Mouse (Mus musculus): Measurements from ENCODE around the gene Naa20. TPM values are rescaled to one million over a fixed set of nuclear protein-coding genes. Genes with fewer than 3 reads are reported as not detected.
"Not testable (repeated sequence)": the region's sequence is repeated elsewhere in the genome, so short reads cannot be mapped to it uniquely, and the experiment has no call there.

The Naa20 gene
- polyA plus RNA-seq, 1 experiment, result 77.3 TPM

GRCm38 (mm10) chr2:145884036-145884912, 17.6 kb upstream of the Naa20 start:
- Histone ChIP-seq H3K4me1 (ENCODE audit: control insufficient read depth, insufficient read depth, low read length) (peaks cover 76% of the 10 kb centered on the region), H3K4me3 (ENCODE audit: insufficient read depth, low read length) (peak overlapping the region; percentile 10; the same call in 1 of the 2 replicates), H3K27ac (ENCODE audit: insufficient read depth, low read depth, low read length) (peak overlapping the region; percentile 98)
- TF ChIP-seq POLR2A (IDR thresholded peaks at IDR 0.05; ENCODE audit: borderline replicate concordance, low read depth, low read length) (0 out of 2 replicates have a peak, but pooled peaks have one; percentile 27), CTCF (IDR thresholded peaks at IDR 0.05; ENCODE audit: low read depth, low read length) (no peak)

- Histone ChIP-seq H3K4me3 (ENCODE audit: insufficient read depth, low read length) (no peak overlapping the region), H3K27ac (ENCODE audit: insufficient read depth, low read depth, low read length) (peak overlapping the region; percentile 98), H3K4me1 (ENCODE audit: control insufficient read depth, insufficient read depth, low read length) (peaks cover 83% of the 10 kb centered on the region)
- no peak for TF ChIP-seq CTCF (IDR thresholded peaks at IDR 0.05; ENCODE audit: low read depth, low read length)
- no peak for TF ChIP-seq POLR2A (IDR thresholded peaks at IDR 0.05; ENCODE audit: borderline replicate concordance, low read depth, low read length)
These were observed 16.8 kb upstream of the Naa20 start for GRCm38 (mm10) chr2:145884913-145885785.

DNA sequence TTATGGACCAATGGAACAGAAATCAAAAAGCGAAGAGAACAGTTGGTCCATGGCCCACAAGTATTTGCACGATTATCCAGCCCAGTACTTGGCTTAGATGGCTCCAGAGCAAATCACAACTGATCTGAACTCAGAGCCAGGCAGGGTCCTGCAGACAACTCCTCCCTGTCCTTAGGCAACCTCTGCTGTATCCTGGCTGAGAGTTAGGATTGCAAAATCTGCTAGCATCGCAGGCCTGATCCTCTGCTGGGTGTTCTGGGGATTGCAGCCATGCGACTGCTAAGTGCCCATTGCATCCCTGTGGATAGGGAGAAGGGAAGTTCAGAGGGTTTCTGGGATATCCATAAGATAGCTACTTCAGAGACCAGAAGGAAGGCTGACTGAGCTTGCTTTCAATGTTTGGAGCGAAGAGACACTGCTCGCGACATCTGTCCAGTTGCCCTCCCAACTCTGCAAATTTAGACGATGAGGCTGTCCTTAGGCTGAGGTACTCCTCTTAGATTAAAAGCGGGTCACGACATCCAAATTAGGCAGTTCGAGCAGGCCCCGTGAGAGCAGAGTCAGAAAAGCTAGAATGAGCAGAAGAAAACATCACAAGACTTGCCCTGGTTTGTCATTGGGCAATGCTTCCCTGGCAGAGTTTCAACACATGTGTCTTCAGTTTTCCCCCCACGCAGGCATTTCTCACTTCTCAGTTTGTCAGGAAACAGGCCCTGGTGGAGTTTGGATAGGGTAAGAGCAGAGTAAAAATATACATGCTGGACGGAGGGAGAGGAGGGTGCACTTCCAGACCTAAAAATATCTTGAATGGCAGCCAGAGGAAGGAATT, 13.7 kb upstream of the Naa20 start:
- Histone ChIP-seq H3K27ac (ENCODE audit: insufficient read depth, low read depth, low read length) (peak overlapping the region; percentile 99), H3K4me3 (ENCODE audit: insufficient read depth, low read length) (no peak overlapping the region), H3K4me1 (ENCODE audit: control insufficient read depth, insufficient read depth, low read length) (peaks cover 77% of the 10 kb centered on the region)
- TF ChIP-seq CTCF (IDR thresholded peaks at IDR 0.05; ENCODE audit: low read depth, low read length) (peak; percentile 41), POLR2A (IDR thresholded peaks at IDR 0.05; ENCODE audit: borderline replicate concordance, low read depth, low read length) (no peak)

GRCm38 (mm10) chr2:145888766-145889480, 13.0 kb upstream of the Naa20 start:
- Histone ChIP-seq H3K4me3 (ENCODE audit: insufficient read depth, low read length) (no peak overlapping the region), H3K4me1 (ENCODE audit: control insufficient read depth, insufficient read depth, low read length) (peaks cover 72% of the 10 kb centered on the region), H3K27ac (ENCODE audit: insufficient read depth, low read depth, low read length) (peak overlapping the region; percentile 98)
- no peak for TF ChIP-seq POLR2A (IDR thresholded peaks at IDR 0.05; ENCODE audit: borderline replicate concordance, low read depth, low read length)
- no peak for TF ChIP-seq CTCF (IDR thresholded peaks at IDR 0.05; ENCODE audit: low read depth, low read length)

DNA sequence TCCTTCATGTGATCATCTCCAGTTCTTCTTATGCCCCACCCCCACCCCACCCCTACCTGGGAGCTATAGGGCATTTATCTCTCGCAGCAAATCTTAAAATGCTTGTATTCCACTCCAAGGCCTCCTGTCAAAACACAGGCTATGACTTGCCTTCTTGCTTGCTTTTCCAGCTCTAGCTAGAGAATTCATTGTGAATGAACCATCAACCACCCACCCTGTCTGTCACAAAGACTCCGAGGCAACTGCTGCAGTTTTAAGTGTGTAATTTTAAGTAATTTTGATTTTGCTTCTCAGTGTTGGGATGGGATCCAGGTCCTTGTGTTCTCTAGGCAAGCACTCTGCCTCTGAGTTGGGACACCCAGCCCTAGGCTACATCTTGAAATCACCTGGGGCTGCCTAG, 11.3 kb upstream of the Naa20 start:
- Histone ChIP-seq H3K4me3 (ENCODE audit: insufficient read depth, low read length) (no peak overlapping the region), H3K27ac (ENCODE audit: insufficient read depth, low read depth, low read length) (peak overlapping the region; percentile 98), H3K4me1 (ENCODE audit: control insufficient read depth, insufficient read depth, low read length) (peaks cover 58% of the 10 kb centered on the region)
- no peak for TF ChIP-seq POLR2A (IDR thresholded peaks at IDR 0.05; ENCODE audit: borderline replicate concordance, low read depth, low read length)
- TF ChIP-seq CTCF (IDR thresholded peaks at IDR 0.05; ENCODE audit: low read depth, low read length), result no peak

- TF ChIP-seq CTCF (IDR thresholded peaks at IDR 0.05; ENCODE audit: low read depth, low read length) (no peak), POLR2A (IDR thresholded peaks at IDR 0.05; ENCODE audit: borderline replicate concordance, low read depth, low read length) (no peak)
- no peak overlapping the region for H3K27ac ChIP-seq (ENCODE audit: insufficient read depth, low read depth, low read length)
- H3K4me3 ChIP-seq (ENCODE audit: insufficient read depth, low read length), result no peak overlapping the region
- H3K4me1 ChIP-seq (ENCODE audit: control insufficient read depth, insufficient read depth, low read length), result peaks cover 48% of the 10 kb centered on the region
These were observed 8.1 kb upstream of the Naa20 start for GRCm38 (mm10) chr2:145893756-145894155.

DNA sequence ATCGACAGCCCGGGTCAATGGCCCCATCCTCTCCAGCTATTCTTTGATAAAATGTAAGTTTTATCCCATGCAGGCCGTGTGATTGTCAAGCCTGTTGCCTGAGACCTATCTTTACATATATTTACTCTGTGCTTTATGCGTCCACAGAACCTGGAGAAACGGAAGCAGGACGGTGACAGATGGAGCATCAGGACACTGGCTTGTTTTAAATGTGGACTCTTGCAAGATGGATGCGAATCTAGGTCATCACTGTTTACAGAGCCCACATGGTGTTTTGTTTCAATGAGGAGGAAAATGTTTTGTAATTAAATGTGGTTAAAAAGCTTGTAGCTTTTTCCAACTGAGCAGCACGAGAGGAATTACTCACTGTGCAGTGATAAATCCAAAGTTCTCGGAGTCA, 3.8 kb upstream of the Naa20 start:
- Histone ChIP-seq H3K27ac (ENCODE audit: insufficient read depth, low read depth, low read length) (no peak overlapping the region), H3K4me1 (ENCODE audit: control insufficient read depth, insufficient read depth, low read length) (peaks cover 27% of the 10 kb centered on the region), H3K4me3 (ENCODE audit: insufficient read depth, low read length) (no peak overlapping the region)
- no peak for TF ChIP-seq CTCF (IDR thresholded peaks at IDR 0.05; ENCODE audit: low read depth, low read length)
- no peak for TF ChIP-seq POLR2A (IDR thresholded peaks at IDR 0.05; ENCODE audit: borderline replicate concordance, low read depth, low read length)

- peaks cover 28% of the 10 kb centered on the region for H3K4me1 ChIP-seq (ENCODE audit: control insufficient read depth, insufficient read depth, low read length)
- not testable (repeated sequence) for H3K4me3 ChIP-seq (ENCODE audit: insufficient read depth, low read length); H3K27ac ChIP-seq (ENCODE audit: insufficient read depth, low read depth, low read length)
These were observed 1.6 kb upstream of the Naa20 start for GRCm38 (mm10) chr2:145900318-145900717.
